Mouse (Mus musculus): ENCODE data around the gene Synj2. TPM values are rescaled to one million over a fixed set of nuclear protein-coding genes. Genes with fewer than 3 reads are reported as not detected.
A peak's percentile ranks its signal among the peaks of the same experiment; 100 is the strongest.

Synj2 gene
- polyA plus RNA-seq, 1 experiment from 2014 or later, result 4.3 TPM

- Histone ChIP-seq H3K9me3 (ENCODE audit: control insufficient read depth, low read length) (no peaks in the 10 kb centered on the region), H3K36me3 (ENCODE audit: control insufficient read depth, insufficient read depth, low read length) (peaks cover 40% of the 10 kb centered on the region), H3K27ac (ENCODE audit: low read depth, low read length) (no peak overlapping the region), H3K9ac (ENCODE audit: low read depth, low read length) (no peak overlapping the region), H3K4me2 (replicated peaks; ENCODE audit: low read depth, low read length) (no peak overlapping the region), H3K4me1 (ENCODE audit: control insufficient read depth, insufficient read depth, low read length) (peaks cover 4% of the 10 kb centered on the region; the same call in 1 of the 2 replicates), H3K4me3 (ENCODE audit: low read length) (no peak overlapping the region), H3K27me3 (ENCODE audit: control insufficient read depth, insufficient read depth, low read length) (no peaks in the 10 kb centered on the region)
- 82% methylated on average over 5 of the region's 5 CpGs for WGBS
- no peak for ATAC-seq (ENCODE audit: low FRiP score, low TSS enrichment)
Observed at GRCm38 (mm10) chr17:5901381-5901780, 39.7 kb upstream of the Synj2 start.

GRCm38 (mm10) chr17:5903630-5904301 is 37.3 kb upstream of the Synj2 start:
- H3K9me3 ChIP-seq (ENCODE audit: control insufficient read depth, low read length), result no peaks in the 10 kb centered on the region

DNA sequence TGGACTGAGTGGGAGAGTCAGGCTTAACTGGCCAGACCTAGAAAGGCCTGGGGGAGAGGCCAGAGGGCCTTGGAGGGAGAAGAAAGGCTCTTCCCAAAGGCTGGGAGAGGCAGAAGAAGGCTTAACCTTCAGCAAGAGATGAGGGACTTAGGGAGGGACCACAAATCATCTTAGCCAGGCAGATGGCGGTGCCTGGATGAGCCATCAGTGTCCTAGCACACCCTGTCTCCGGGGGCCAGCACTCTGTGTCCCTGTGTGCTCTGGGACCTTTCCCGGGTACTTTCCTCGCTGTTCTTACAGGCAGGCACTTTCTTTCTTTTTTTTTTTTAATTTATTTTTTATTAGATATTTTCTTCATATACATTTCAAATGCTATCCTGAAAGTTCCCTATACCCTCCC is 31.4 kb upstream of the Synj2 start:
- H3K27me3 ChIP-seq (ENCODE audit: control insufficient read depth, insufficient read depth, low read length), result no peaks in the 10 kb centered on the region
- no peak overlapping the region for H3K9ac ChIP-seq (ENCODE audit: low read depth, low read length)
- H3K27ac ChIP-seq (ENCODE audit: low read depth, low read length), result no peak overlapping the region
- H3K4me2 ChIP-seq (replicated peaks; ENCODE audit: low read depth, low read length), result no peak overlapping the region
- no peak overlapping the region for H3K4me3 ChIP-seq (ENCODE audit: low read length)
- no peaks in the 10 kb centered on the region for H3K4me1 ChIP-seq (ENCODE audit: control insufficient read depth, insufficient read depth, low read length)
- no peaks in the 10 kb centered on the region for H3K9me3 ChIP-seq (ENCODE audit: control insufficient read depth, low read length)
- no peak for ATAC-seq (ENCODE audit: low FRiP score, low TSS enrichment)
- WGBS, result 91% methylated on average over 4 of the region's 4 CpGs
- peaks cover 43% of the 10 kb centered on the region for H3K36me3 ChIP-seq (ENCODE audit: control insufficient read depth, insufficient read depth, low read length)

More at GRCm38 (mm10) chr17:5903630-5904301, 37.3 kb upstream of the Synj2 start:
- no peak overlapping the region for H3K4me2 ChIP-seq (replicated peaks; ENCODE audit: low read depth, low read length)
- H3K9ac ChIP-seq (ENCODE audit: low read depth, low read length), result no peak overlapping the region
- peak overlapping the region; percentile 42 for H3K27ac ChIP-seq (ENCODE audit: low read depth, low read length)
- H3K4me1 ChIP-seq (ENCODE audit: control insufficient read depth, insufficient read depth, low read length), result peaks cover 4% of the 10 kb centered on the region; the same call in 1 of the 2 replicates
- ATAC-seq (ENCODE audit: low FRiP score, low TSS enrichment), result no peak
- no peaks in the 10 kb centered on the region for H3K27me3 ChIP-seq (ENCODE audit: control insufficient read depth, insufficient read depth, low read length)
- 60% methylated on average over 6 of the region's 6 CpGs for WGBS
- no peak overlapping the region for H3K4me3 ChIP-seq (ENCODE audit: low read length)
- peaks cover 54% of the 10 kb centered on the region for H3K36me3 ChIP-seq (ENCODE audit: control insufficient read depth, insufficient read depth, low read length)

- Histone ChIP-seq H3K27me3 (ENCODE audit: control insufficient read depth, insufficient read depth, low read length) (no peaks in the 10 kb centered on the region), H3K4me2 (replicated peaks; ENCODE audit: low read depth, low read length) (no peak overlapping the region), H3K9ac (ENCODE audit: low read depth, low read length) (no peak overlapping the region), H3K4me1 (ENCODE audit: control insufficient read depth, insufficient read depth, low read length) (no peaks in the 10 kb centered on the region), H3K27ac (ENCODE audit: low read depth, low read length) (no peak overlapping the region), H3K36me3 (ENCODE audit: control insufficient read depth, insufficient read depth, low read length) (peaks cover 32% of the 10 kb centered on the region), H3K9me3 (ENCODE audit: control insufficient read depth, low read length) (no peaks in the 10 kb centered on the region), H3K4me3 (ENCODE audit: low read length) (no peak overlapping the region)
- ATAC-seq (ENCODE audit: low FRiP score, low TSS enrichment), result no peak
- 65% methylated on average over 12 of the region's 12 CpGs for WGBS
Observed at GRCm38 (mm10) chr17:5911591-5911990, 29.5 kb upstream of the Synj2 start.

GRCm38 (mm10) chr17:5912797-5913196 is 28.3 kb upstream of the Synj2 start:
- Histone ChIP-seq H3K9ac (ENCODE audit: low read depth, low read length) (no peak overlapping the region), H3K27ac (ENCODE audit: low read depth, low read length) (no peak overlapping the region), H3K27me3 (ENCODE audit: control insufficient read depth, insufficient read depth, low read length) (no peaks in the 10 kb centered on the region), H3K4me3 (ENCODE audit: low read length) (no peak overlapping the region), H3K9me3 (ENCODE audit: control insufficient read depth, low read length) (no peaks in the 10 kb centered on the region), H3K4me1 (ENCODE audit: control insufficient read depth, insufficient read depth, low read length) (no peaks in the 10 kb centered on the region), H3K4me2 (replicated peaks; ENCODE audit: low read depth, low read length) (no peak overlapping the region), H3K36me3 (ENCODE audit: control insufficient read depth, insufficient read depth, low read length) (peaks cover 26% of the 10 kb centered on the region)
- ATAC-seq (ENCODE audit: low FRiP score, low TSS enrichment), result no peak
- WGBS, result 75% methylated on average over 4 of the region's 4 CpGs

DNA sequence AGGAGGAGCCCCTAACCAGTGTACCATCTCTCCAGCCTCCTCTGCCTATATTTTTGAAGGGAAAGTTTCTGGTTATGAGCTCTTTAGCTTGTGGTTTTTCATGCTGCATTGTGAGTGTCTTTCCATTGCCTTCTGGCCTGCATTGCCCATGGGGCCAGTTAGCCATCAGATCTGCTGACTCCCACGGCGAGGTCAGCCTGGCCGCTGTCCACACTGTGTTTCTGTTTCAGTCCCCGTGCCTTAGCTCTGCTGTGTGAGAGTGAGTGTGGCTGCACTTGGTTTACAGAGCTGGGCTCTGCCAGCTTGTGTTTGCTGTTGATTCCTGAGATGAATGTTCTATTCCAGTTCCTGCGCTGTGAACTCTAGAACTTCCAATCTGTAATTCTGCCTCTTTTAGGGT is 26.9 kb upstream of the Synj2 start:
- no peak overlapping the region for H3K4me2 ChIP-seq (replicated peaks; ENCODE audit: low read depth, low read length)
- no peak overlapping the region for H3K4me3 ChIP-seq (ENCODE audit: low read length)
- 55% methylated on average over 5 of the region's 5 CpGs for WGBS
- no peak overlapping the region for H3K9ac ChIP-seq (ENCODE audit: low read depth, low read length)
- no peak overlapping the region for H3K27ac ChIP-seq (ENCODE audit: low read depth, low read length)
- no peaks in the 10 kb centered on the region for H3K9me3 ChIP-seq (ENCODE audit: control insufficient read depth, low read length)
- peaks cover 28% of the 10 kb centered on the region for H3K36me3 ChIP-seq (ENCODE audit: control insufficient read depth, insufficient read depth, low read length)
- H3K4me1 ChIP-seq (ENCODE audit: control insufficient read depth, insufficient read depth, low read length), result no peaks in the 10 kb centered on the region
- ATAC-seq (ENCODE audit: low FRiP score, low TSS enrichment), result no peak
- H3K27me3 ChIP-seq (ENCODE audit: control insufficient read depth, insufficient read depth, low read length), result no peaks in the 10 kb centered on the region

- Histone ChIP-seq H3K27ac (ENCODE audit: low read depth, low read length) (no peak overlapping the region), H3K9me3 (ENCODE audit: control insufficient read depth, low read length) (no peaks in the 10 kb centered on the region), H3K9ac (ENCODE audit: low read depth, low read length) (no peak overlapping the region), H3K4me2 (replicated peaks; ENCODE audit: low read depth, low read length) (no peak overlapping the region), H3K36me3 (ENCODE audit: control insufficient read depth, insufficient read depth, low read length) (peaks cover 70% of the 10 kb centered on the region), H3K4me3 (ENCODE audit: low read length) (no peak overlapping the region), H3K27me3 (ENCODE audit: control insufficient read depth, insufficient read depth, low read length) (no peaks in the 10 kb centered on the region), H3K4me1 (ENCODE audit: control insufficient read depth, insufficient read depth, low read length) (no peaks in the 10 kb centered on the region)
- WGBS, result 91% methylated on average over 8 of the region's 8 CpGs
- no peak for ATAC-seq (ENCODE audit: low FRiP score, low TSS enrichment)
Observed at GRCm38 (mm10) chr17:5921954-5922353, 19.1 kb upstream of the Synj2 start.

GRCm38 (mm10) chr17:5923281-5923680 is 17.8 kb upstream of the Synj2 start:
- Histone ChIP-seq H3K27ac (ENCODE audit: low read depth, low read length) (no peak overlapping the region), H3K36me3 (ENCODE audit: control insufficient read depth, insufficient read depth, low read length) (peaks cover 76% of the 10 kb centered on the region)
- WGBS, result 78% methylated on average over 9 of the region's 9 CpGs

DNA sequence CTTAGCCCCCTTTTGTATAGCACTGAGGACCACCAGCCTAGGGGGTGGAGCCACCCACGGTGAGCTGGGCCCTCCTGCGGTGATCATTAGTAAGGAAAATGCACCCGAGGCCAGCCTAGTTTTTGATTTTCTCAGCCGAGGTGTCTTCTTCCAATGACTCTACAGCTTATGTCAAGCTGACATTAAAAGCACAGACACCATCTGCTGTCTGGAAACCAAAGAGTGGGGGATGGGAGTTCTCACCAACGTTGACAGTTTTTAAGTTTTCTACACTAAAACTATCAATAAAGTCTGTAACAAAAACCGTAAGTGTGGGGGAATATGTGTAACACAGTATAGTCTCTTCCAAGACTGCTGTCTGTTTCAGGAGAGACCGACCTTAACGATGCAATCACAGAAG is 16.8 kb upstream of the Synj2 start:
- Histone ChIP-seq H3K4me1 (ENCODE audit: control insufficient read depth, insufficient read depth, low read length) (no peaks in the 10 kb centered on the region), H3K27me3 (ENCODE audit: control insufficient read depth, insufficient read depth, low read length) (no peaks in the 10 kb centered on the region), H3K4me3 (ENCODE audit: low read length) (no peak overlapping the region), H3K36me3 (ENCODE audit: control insufficient read depth, insufficient read depth, low read length) (peaks cover 67% of the 10 kb centered on the region), H3K9me3 (ENCODE audit: control insufficient read depth, low read length) (no peaks in the 10 kb centered on the region), H3K27ac (ENCODE audit: low read depth, low read length) (no peak overlapping the region), H3K4me2 (replicated peaks; ENCODE audit: low read depth, low read length) (no peak overlapping the region), H3K9ac (ENCODE audit: low read depth, low read length) (no peak overlapping the region)
- ATAC-seq (ENCODE audit: low FRiP score, low TSS enrichment), result no peak
- 70% methylated on average over 8 of the region's 8 CpGs for WGBS

More at GRCm38 (mm10) chr17:5923281-5923680, 17.8 kb upstream of the Synj2 start:
- Histone ChIP-seq H3K4me2 (replicated peaks; ENCODE audit: low read depth, low read length) (no peak overlapping the region), H3K27me3 (ENCODE audit: control insufficient read depth, insufficient read depth, low read length) (no peaks in the 10 kb centered on the region), H3K9me3 (ENCODE audit: control insufficient read depth, low read length) (no peaks in the 10 kb centered on the region), H3K4me3 (ENCODE audit: low read length) (no peak overlapping the region), H3K9ac (ENCODE audit: low read depth, low read length) (no peak overlapping the region), H3K4me1 (ENCODE audit: control insufficient read depth, insufficient read depth, low read length) (no peaks in the 10 kb centered on the region)
- no peak for ATAC-seq (ENCODE audit: low FRiP score, low TSS enrichment)

Measured in kidney, embryonic 14.5 days (tissue).